Mouse (Mus musculus): ENCODE data around the gene Farp2.
"Not testable (repeated sequence)": the region's sequence is repeated elsewhere in the genome, so short reads cannot be mapped to it uniquely, and the experiment has no call there.

DNA sequence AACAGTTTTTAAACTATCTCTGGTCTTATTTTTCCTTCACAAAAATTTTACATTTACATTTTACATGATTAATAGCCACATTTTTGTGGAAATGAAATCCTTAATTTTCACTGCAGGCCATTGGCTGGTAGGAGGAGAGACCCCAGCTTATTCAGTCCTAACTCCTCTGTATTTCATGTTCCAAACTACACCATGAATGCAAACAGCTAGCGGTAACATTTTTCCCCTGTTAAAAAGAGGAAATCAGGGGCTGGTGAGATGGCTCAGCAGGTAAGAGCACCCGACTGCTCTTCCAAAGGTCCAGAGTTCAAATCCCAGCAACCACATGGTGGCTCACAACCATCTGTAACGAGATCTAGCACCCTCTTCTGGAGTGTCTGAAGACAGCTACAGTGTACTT is 25.6 kb upstream of the Farp2 start:
- not testable (repeated sequence) for TF ChIP-seq CTCF (conservative IDR thresholded peaks at IDR 0.05; ENCODE audit: insufficient read depth, insufficient read length, low read depth, low read length); POLR2A (IDR thresholded peaks at IDR 0.05; ENCODE audit: low read depth, low read length)

Data from kidney, adult 2 months (tissue).